Mouse (Mus musculus) embryonic facial prominence, embryonic 13.5 days (tissue): ENCODE data around the gene Bglap2. TPM values are rescaled to one million over a fixed set of nuclear protein-coding genes. Genes with fewer than 3 reads are reported as not detected.
A peak's percentile ranks its signal among the peaks of the same experiment; 100 is the strongest.

ENCODE experiments used
- ATAC-seq: fragments of 200-750 bp; cut with Nextera tagmentation; 2 replicates; pipeline ENCODE4 v1.8.0; 2017; ENCODE audit warnings: low read depth; ENCODE audit not compliant: insufficient number of reproducible peaks, insufficient read depth, low FRiP score, low TSS enrichment
- H3K27ac ChIP-seq: fragments of 300-500 bp; sonication (generic); 2 replicates; pipeline ENCODE4 v1.5.1; 2015; ENCODE audit warnings: moderate library complexity, mild to moderate bottlenecking, inconsistent platforms
- H3K27me3 ChIP-seq: fragments of 300-500 bp; sonication (generic); 2 replicates; pipeline ENCODE4 v1.6.1; 2015; ENCODE audit warnings: mild to moderate bottlenecking, inconsistent platforms
- H3K36me3 ChIP-seq: fragments of 300-500 bp; sonication (generic); 2 replicates; pipeline ENCODE4 v1.6.1; 2015; ENCODE audit warnings: mild to moderate bottlenecking, inconsistent platforms
- H3K4me1 ChIP-seq: fragments of 300-500 bp; sonication (generic); 2 replicates; pipeline ENCODE4 v1.6.1; 2015; ENCODE audit warnings: inconsistent platforms
- H3K4me2 ChIP-seq: fragments of 300-500 bp; sonication (generic); 2 replicates; pipeline ENCODE4 v1.6.1; 2015; ENCODE audit warnings: moderate library complexity, mild to moderate bottlenecking, inconsistent platforms
- H3K4me3 ChIP-seq: fragments of 300-500 bp; sonication (generic); 2 replicates; pipeline ENCODE4 v1.5.1; 2015; ENCODE audit warnings: mild to moderate bottlenecking, inconsistent platforms
- H3K9ac ChIP-seq: fragments of 300-500 bp; sonication (generic); 2 replicates; pipeline ENCODE4 v1.6.1; 2015; ENCODE audit warnings: mild to moderate bottlenecking, inconsistent platforms
- H3K9me3 ChIP-seq: fragments of 300-500 bp; sonication (generic); 2 replicates; pipeline ENCODE4 v1.6.1; 2016; ENCODE audit warnings: inconsistent platforms
- WGBS: fragments of 180-500 bp; shearing (Covaris S2); methylation state at CpG from one replicate; pipeline ENCODE4 v1.1.7; 2015; ENCODE audit warnings: mixed read lengths; 5-methylcytosine and 5-hydroxymethylcytosine counted together
- polyA plus RNA-seq: library from polyadenylated mRNA; unstranded; fragments of >200 nt; fragmentation: Nextera tagmentation; extraction: Ambion mirVana; gene quantifications from 2 replicates; pipeline ENCODE4 v1.2.1, GENCODE M21; 2015

The Bglap2 gene
- polyA plus RNA-seq, 1 experiment from 2014 or later, result 0.58 TPM

DNA sequence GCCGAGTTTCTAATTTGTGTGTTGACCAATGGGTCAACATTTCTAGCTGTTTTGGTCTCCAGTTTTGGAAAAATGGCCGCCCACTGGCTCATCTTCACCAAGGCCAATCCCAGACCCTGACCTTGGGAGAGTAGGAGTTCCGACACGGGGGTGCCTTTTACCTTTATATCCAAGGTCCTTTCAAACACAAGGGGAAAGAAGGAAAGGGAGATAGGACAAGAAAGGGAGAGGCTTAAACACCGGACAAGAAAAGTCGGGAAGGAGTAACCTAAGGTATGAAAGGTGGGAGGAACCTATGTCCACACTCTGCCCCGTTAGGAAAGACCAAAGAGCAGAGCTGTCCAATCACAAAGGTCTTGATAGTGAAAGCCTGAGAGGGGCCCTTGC is 32.1 kb upstream of the Bglap2 start:
- Histone ChIP-seq H3K27ac (peak overlapping the region; percentile 95), H3K4me1 (peaks cover 31% of the 10 kb centered on the region)
- WGBS, result 27% methylated on average over 7 of the region's 7 CpGs

DNA sequence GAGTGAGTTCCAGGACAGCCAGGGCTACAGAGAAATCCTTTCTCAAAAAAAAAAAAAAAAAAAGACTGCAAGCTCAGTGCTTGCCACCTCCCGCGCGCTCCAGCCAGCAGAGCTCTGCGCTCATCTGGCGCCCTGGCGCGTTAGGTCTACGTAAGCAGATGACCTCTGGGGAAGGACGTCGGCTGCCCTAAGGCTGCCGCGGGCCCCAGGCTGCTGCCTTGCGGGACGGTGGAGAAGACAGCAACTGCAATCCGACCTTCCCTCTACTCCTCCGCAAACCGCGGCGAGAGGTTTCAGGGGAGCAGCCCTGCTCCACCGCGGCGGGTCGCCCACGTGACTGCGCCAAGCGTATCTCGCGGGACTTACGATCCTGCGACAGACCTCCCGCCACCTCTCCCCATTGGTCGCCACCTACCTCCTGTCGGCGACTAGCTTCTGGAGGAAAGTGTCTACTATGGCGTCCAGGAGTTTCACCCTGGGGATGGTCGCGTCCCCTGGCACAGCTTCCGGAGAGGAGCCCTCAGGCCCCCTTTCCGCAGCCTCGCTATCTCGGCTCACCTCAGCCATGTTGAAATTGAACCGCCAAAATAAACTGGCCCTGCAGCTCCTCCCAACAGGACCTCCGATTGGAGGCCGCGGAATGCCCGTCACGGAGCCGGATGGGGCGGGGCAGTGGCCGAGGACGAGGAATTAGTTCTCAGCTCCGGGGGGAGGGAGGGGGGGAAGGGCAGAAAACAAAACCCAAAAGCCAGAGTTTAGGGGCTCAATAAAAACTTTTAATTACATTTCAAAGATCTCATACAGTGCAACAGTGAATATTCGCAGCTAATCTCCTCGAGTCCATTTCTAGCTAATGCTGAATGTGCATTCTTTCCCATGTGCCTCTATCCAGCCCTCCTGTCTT is 31.5 kb upstream of the Bglap2 start, which contains the start of gene Pmf1:
Pmf1 (minus strand) TSS at position 591 of the 904 bp plus-strand sequence.
- Histone ChIP-seq H3K4me3 (peak within 1 kb of the TSS; percentile 66), H3K9me3 (no peaks in the 10 kb centered on the region), H3K27ac (peak within 1 kb of the TSS; percentile 95), H3K36me3 (peaks cover 37% of the 10 kb centered on the region), H3K27me3 (no peaks in the 10 kb centered on the region), H3K9ac (peak within 1 kb of the TSS; percentile 86), H3K4me1 (peaks cover 31% of the 10 kb centered on the region), H3K4me2 (peak within 1 kb of the TSS; percentile 68)
- peak; percentile 89 for ATAC-seq
- under 1% methylated on average over 54 of the region's 54 CpGs for WGBS

More for the DNA sequence above, 32.1 kb upstream of the Bglap2 start:
- no peak for ATAC-seq
- H3K9me3 ChIP-seq, result no peaks in the 10 kb centered on the region
- H3K9ac ChIP-seq, result peak overlapping the region; percentile 86; the same call in 1 of the 2 replicates
- H3K4me2 ChIP-seq, result peak overlapping the region; percentile 68
- H3K27me3 ChIP-seq, result no peaks in the 10 kb centered on the region
- peaks cover 43% of the 10 kb centered on the region for H3K36me3 ChIP-seq
- H3K4me3 ChIP-seq, result peak overlapping the region; percentile 66

DNA sequence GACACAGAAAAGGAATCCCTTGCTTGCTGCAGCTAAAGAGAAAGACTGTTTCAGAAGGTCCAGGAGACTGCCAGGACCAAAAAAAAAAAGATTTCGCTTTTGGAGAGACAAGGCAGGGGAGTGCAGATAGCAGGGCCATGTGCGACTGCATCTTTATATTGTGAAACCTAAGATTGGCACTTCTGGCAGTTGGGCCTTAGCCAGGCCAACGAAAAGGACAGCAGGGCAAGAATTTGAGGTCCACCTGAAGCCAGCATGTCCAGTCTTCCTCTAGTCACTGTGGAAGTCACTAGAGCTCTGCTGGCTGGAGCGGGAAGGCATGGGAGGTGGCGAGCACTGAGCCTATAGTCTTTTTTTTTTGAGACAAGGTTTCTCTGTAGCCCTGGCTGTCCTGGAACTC is 30.5 kb upstream of the Bglap2 start:
- H3K27ac ChIP-seq, result peak overlapping the region; percentile 95; the same call in 1 of the 2 replicates
- 55% methylated on average over 5 of the region's 5 CpGs for WGBS
- peak overlapping the region; percentile 86 for H3K9ac ChIP-seq
- peak overlapping the region; percentile 66 for H3K4me3 ChIP-seq
- peaks cover 31% of the 10 kb centered on the region for H3K4me1 ChIP-seq
- ATAC-seq, result no peak
- no peaks in the 10 kb centered on the region for H3K9me3 ChIP-seq
- peak overlapping the region; percentile 68 for H3K4me2 ChIP-seq
- H3K27me3 ChIP-seq, result no peaks in the 10 kb centered on the region
- H3K36me3 ChIP-seq, result peaks cover 34% of the 10 kb centered on the region

DNA sequence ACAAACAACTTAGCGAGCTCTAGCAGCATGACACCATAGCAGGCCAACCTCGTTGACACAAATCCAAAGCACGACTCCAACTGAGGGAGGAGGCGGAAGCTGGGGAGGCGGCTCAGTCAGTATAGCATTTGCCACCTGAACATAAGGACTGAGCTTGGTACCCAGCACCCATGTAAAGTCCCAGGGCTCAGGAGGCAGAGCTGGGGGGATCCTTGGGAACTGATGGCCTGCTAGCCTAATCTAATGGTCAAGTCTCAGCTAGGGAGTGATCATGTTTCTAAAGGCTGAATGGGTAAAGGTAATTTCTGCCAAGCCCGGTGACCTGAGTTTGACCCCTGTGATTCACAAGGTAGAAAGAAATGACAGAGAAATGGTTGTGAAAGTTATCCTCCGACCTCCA is 29.0 kb upstream of the Bglap2 start:
- Histone ChIP-seq H3K36me3 (peaks cover 36% of the 10 kb centered on the region), H3K4me2 (no peak overlapping the region), H3K27me3 (no peaks in the 10 kb centered on the region), H3K4me1 (peaks cover 31% of the 10 kb centered on the region), H3K9ac (peak overlapping the region; percentile 86; the same call in 1 of the 2 replicates), H3K4me3 (no peak overlapping the region), H3K27ac (no peak overlapping the region), H3K9me3 (no peaks in the 10 kb centered on the region)
- WGBS, result 50% methylated on average over 7 of the region's 7 CpGs
- no peak for ATAC-seq

DNA sequence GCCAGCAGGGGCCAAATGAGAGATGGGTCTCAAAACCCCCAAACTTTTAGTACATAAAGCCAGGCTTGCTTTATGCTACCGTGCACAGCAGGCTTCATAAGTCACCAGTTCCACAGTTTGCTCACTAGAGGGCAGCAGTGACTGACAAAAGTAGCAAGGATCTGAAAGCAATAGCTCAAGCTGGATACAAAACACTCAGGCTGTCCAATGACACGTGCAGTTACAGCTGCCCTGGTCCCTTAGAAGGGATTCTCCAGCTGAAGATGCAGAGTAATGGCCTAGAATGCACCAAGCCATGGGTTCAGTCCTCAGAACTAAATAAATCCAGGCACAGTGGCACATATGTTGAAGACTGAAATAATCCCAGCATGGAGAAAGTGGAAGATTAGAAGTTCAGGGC is 28.6 kb upstream of the Bglap2 start:
- Histone ChIP-seq H3K4me1 (peaks cover 31% of the 10 kb centered on the region), H3K4me3 (no peak overlapping the region), H3K27me3 (no peaks in the 10 kb centered on the region), H3K9ac (peak overlapping the region; percentile 11; the same call in 1 of the 2 replicates), H3K27ac (no peak overlapping the region), H3K4me2 (no peak overlapping the region), H3K9me3 (no peaks in the 10 kb centered on the region), H3K36me3 (peaks cover 32% of the 10 kb centered on the region)
- WGBS, result 4% methylated on average over 2 of the region's 2 CpGs
- ATAC-seq, result no peak

DNA sequence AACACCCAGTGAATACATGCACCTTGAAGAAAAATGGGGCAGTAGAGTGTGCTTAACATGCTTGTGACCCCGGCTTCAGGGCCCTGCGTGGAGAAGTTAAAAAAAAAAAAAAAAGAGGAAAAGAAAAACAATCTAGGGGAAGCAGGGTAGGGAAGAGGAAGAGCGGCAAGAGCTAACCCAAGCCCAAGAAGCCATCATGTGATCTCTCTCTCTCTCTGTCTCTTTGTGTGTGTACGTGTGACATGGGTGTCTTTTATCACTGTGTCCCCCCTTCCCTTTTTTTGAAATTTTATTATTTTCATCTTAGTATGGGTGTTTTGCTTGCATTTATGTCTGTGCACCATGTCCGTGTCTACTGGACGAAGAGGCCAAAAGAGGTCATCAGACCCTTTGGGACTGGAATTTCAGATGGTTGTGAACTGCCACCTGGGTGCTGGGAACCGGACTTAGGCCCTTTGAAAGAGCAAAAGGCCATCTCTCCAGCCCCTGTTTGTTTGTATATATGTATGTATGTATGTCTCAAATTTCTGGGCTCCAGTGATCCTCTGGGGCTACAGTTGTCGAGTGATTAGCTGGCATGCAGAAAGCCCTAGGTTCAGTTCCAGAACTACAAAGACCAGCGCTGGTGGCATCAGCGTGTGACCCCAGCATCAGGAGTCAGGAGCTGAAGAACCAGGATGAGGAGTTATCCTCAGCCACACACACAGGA is 25.2 kb upstream of the Bglap2 start:
- H3K27ac ChIP-seq, result no peak overlapping the region
- ATAC-seq, result no peak
- 92% methylated on average over 10 of the region's 10 CpGs for WGBS

DNA sequence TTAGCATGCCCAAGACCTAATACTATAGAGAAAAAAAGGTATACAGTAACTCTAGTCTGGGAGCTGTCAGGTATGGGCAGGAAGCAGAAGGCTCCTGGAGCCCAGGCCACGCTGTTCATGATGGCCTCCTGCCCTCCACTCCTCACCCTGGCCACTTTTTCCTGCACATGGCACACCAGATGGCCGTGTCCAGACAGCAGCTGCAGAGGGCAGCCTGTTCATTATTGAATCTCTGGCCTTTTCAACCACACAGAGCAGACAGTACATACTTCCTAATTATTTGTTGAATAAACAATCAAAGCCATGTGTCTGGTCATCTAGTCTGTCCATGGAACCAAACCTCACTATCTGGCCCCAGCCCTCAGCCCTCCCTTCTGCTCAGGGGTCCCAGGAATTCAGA is 20.2 kb upstream of the Bglap2 start:
- 74% methylated on average over 2 of the region's 2 CpGs for WGBS
- ATAC-seq, result no peak
- Histone ChIP-seq H3K4me1 (no peaks in the 10 kb centered on the region), H3K9me3 (no peaks in the 10 kb centered on the region), H3K36me3 (peaks cover 61% of the 10 kb centered on the region), H3K4me2 (no peak overlapping the region), H3K4me3 (no peak overlapping the region), H3K9ac (no peak overlapping the region), H3K27me3 (no peaks in the 10 kb centered on the region), H3K27ac (no peak overlapping the region)

More for the DNA sequence above, 25.2 kb upstream of the Bglap2 start:
- H3K4me1 ChIP-seq, result peaks cover 17% of the 10 kb centered on the region
- no peak overlapping the region for H3K4me2 ChIP-seq
- 0 out of 2 replicates have a peak overlapping the region, but pooled peaks have one; percentile 21 for H3K9ac ChIP-seq
- no peak overlapping the region for H3K4me3 ChIP-seq
- H3K27me3 ChIP-seq, result no peaks in the 10 kb centered on the region
- H3K9me3 ChIP-seq, result no peaks in the 10 kb centered on the region
- H3K36me3 ChIP-seq, result peaks cover 40% of the 10 kb centered on the region

DNA sequence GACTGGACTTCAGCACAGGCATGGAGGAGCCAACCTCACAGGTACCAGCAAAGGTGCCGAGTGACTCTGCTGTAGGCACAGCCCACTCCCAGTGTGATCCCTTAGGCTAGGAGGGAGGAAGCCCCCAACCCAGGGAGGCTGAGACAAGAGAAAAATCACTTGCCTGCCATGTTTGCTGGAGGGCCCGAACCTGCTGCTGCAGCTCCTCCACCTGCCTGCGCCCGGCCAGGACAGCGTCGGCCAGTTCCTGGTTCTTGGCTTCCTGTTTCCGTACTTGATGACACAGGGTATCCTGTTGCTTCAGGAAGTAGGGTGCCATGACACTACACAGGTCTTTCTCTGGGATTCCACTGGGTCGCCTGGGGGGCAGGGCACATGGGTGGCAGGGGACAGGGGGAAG is 17.2 kb upstream of the Bglap2 start:
- no peaks in the 10 kb centered on the region for H3K27me3 ChIP-seq
- H3K4me1 ChIP-seq, result no peaks in the 10 kb centered on the region
- ATAC-seq, result no peak
- H3K9me3 ChIP-seq, result no peaks in the 10 kb centered on the region
- H3K4me2 ChIP-seq, result no peak overlapping the region
- no peak overlapping the region for H3K9ac ChIP-seq
- WGBS, result 84% methylated on average over 8 of the region's 8 CpGs
- H3K27ac ChIP-seq, result no peak overlapping the region
- H3K4me3 ChIP-seq, result no peak overlapping the region
- peaks cover 49% of the 10 kb centered on the region for H3K36me3 ChIP-seq

DNA sequence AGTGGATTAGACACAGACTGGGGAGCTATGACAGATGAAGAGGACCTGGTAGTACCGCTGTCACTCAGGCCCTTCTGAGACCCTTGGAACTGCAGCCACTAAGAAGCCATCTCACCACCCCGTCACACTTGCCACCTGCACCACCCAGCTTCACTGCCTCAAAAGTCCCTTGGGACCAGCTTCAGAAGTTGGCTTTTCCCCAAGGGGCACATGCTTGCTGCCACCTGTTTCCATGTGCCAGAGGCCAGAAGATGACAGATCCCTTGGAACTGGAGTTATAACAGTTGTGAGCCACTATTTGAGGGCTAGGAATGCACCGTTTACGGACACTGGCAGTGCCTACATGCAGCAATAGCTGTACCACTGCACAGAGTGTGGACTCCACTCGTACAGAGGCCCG is 16.8 kb upstream of the Bglap2 start:
- H3K9ac ChIP-seq, result no peak overlapping the region
- 92% methylated on average over 6 of the region's 6 CpGs for WGBS
- no peak overlapping the region for H3K4me3 ChIP-seq
- H3K27me3 ChIP-seq, result no peaks in the 10 kb centered on the region
- H3K4me1 ChIP-seq, result no peaks in the 10 kb centered on the region
- H3K27ac ChIP-seq, result no peak overlapping the region
- no peaks in the 10 kb centered on the region for H3K9me3 ChIP-seq
- peaks cover 53% of the 10 kb centered on the region for H3K36me3 ChIP-seq
- ATAC-seq, result no peak
- H3K4me2 ChIP-seq, result no peak overlapping the region

DNA sequence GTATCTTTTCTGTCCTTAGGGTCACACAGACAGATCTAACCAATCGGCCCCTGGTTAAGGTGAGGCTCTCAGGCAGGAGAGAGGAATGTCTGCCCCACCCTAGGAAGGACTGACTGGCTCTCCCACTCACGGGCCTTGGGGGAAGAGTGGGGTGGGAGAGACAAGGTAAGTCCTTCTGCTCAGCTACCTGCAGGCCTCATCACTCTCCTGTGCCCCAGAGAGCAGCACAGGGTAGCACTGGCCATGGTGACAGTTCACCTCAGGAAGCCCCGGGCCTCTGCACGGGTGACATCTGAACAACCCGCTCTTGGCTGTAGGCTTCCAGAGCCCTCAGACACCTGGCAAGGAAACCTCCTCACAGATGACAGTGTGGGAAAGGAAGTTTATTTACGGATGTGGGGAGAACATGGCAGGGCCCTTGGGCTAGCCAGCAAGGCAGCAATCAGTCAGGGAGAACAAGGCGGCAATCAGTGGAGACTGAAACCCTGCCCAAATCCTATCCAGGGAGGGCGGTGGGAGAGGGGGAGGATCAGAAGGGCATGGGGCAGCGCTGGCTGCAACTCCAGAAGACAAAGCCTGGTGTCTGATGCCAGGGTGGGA is 15.4 kb upstream of the Bglap2 start:
- WGBS, result 82% methylated on average over 9 of the region's 9 CpGs
- Histone ChIP-seq H3K9me3 (no peaks in the 10 kb centered on the region), H3K4me3 (no peak overlapping the region), H3K4me1 (no peaks in the 10 kb centered on the region), H3K4me2 (no peak overlapping the region), H3K27me3 (no peaks in the 10 kb centered on the region), H3K27ac (no peak overlapping the region), H3K9ac (no peak overlapping the region), H3K36me3 (peaks cover 47% of the 10 kb centered on the region)
- no peak for ATAC-seq

DNA sequence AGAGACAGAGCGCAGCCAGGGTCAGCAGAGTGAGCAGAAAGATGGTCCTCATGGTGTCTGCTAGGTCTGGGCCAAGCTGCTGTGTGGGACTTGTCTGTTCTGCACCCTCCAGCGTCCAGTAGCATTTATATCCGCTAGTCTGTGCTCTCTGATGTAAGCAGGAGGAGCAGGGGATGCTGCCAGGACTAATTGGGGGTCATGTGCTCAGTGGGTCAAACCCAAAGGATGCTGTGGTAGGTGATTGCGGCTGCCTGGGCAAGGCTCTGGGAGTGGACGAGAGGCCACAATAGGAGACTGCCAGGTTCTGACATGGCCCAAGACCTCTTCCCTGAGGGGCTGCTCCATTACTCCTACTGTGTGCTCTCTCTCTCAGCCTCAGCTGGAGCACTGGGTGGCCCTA is 5.9 kb upstream of the Bglap2 start, which contains the start of gene Bglap:
Bglap (minus strand) TSS at position 101 of the 400 bp plus-strand sequence.
- Histone ChIP-seq H3K9me3 (no peaks in the 10 kb centered on the region), H3K4me3 (no peak within 1 kb of the TSS), H3K4me1 (peaks cover 5% of the 10 kb centered on the region; the same call in 1 of the 2 replicates), H3K4me2 (no peak within 1 kb of the TSS), H3K27me3 (no peaks in the 10 kb centered on the region), H3K27ac (no peak within 1 kb of the TSS), H3K36me3 (no peaks in the 10 kb centered on the region), H3K9ac (no peak within 1 kb of the TSS)
- no peak for ATAC-seq
- 75% methylated on average over 5 of the region's 5 CpGs for WGBS
